Mouse (Mus musculus) spleen, postnatal 10 days (tissue): Measurements from ENCODE around the gene Rbm8a.
A peak's percentile ranks its signal among the peaks of the same experiment; 100 is the strongest.

Experiments
- DNase-seq, 2 experiments: peaks; one replicate each; pipeline ENCODE4 v3.0.0; 2021 to 2022; ENCODE audit warnings: low spot score in 2 of 2

The Rbm8a gene

GRCm38 (mm10) chr3:96629729-96630600 lies at the start of gene Rbm8a:
Gene Rbm8a, plus strand, starts transcription at chr3:96629933.
- peak; percentile 90 to 97 for DNase-seq

- no peak for DNase-seq
These were observed 48.6 kb upstream of the Rbm8a start for GRCm38 (mm10) chr3:96581141-96581540.

- no peak for DNase-seq
These were observed 47.8 kb upstream of the Rbm8a start for GRCm38 (mm10) chr3:96581771-96582515.

- DNase-seq: no peak
These were observed 46.3 kb upstream of the Rbm8a start for GRCm38 (mm10) chr3:96583386-96583785.

- DNase-seq: no peak
These were observed 39.1 kb upstream of the Rbm8a start for GRCm38 (mm10) chr3:96590657-96591056.

GRCm38 (mm10) chr3:96593374-96593773 lies 36.4 kb upstream of the Rbm8a start:
- DNase-seq: no peak

GRCm38 (mm10) chr3:96593790-96594560 lies 35.8 kb upstream of the Rbm8a start, which contains the start of gene Polr3gl:
Gene Polr3gl, minus strand, starts transcription at chr3:96594181.
- peak; percentile 94 to 96 for DNase-seq

GRCm38 (mm10) chr3:96594851-96595250 lies 34.9 kb upstream of the Rbm8a start:
- no peak for DNase-seq

GRCm38 (mm10) chr3:96595661-96596060 lies 34.1 kb upstream of the Rbm8a start:
- no peak for DNase-seq

GRCm38 (mm10) chr3:96596228-96596707 lies 33.5 kb upstream of the Rbm8a start, which contains the start of gene Ankrd34a:
Gene Ankrd34a, plus strand, starts transcription at chr3:96596636.
- peak in 1 of 2 experiments; percentile 22 for DNase-seq

- no peak for DNase-seq
These were observed 32.9 kb upstream of the Rbm8a start for GRCm38 (mm10) chr3:96596855-96597254.

- peak; percentile 9 to 19 for DNase-seq
These were observed 32.3 kb upstream of the Rbm8a start for GRCm38 (mm10) chr3:96597435-96597891.

GRCm38 (mm10) chr3:96598156-96599068 lies 31.3 kb upstream of the Rbm8a start:
- DNase-seq: peak; percentile 11 to 29

GRCm38 (mm10) chr3:96599069-96599393 lies 30.7 kb upstream of the Rbm8a start:
- no peak for DNase-seq

GRCm38 (mm10) chr3:96599411-96599810 lies 30.3 kb upstream of the Rbm8a start:
- no peak for DNase-seq

GRCm38 (mm10) chr3:96600639-96601250 lies 29.0 kb upstream of the Rbm8a start, which contains the start of gene Lix1l:
Gene Lix1l, plus strand, starts transcription at chr3:96601149.
- peak; percentile 51 to 84 for DNase-seq

GRCm38 (mm10) chr3:96601251-96601787 lies 28.4 kb upstream of the Rbm8a start:
- peak; percentile 11 to 37 for DNase-seq

- DNase-seq: no peak
These were observed 27.6 kb upstream of the Rbm8a start for GRCm38 (mm10) chr3:96601941-96602703.

- no peak for DNase-seq
These were observed 27.0 kb upstream of the Rbm8a start for GRCm38 (mm10) chr3:96602704-96603084.
